Mouse (Mus musculus) ES-E14 (cell line): ENCODE measurements at regions not wholly inside any gene's neighbourhood (a gene's known extent, or its start where the extent isn't known, plus 50 kb on each side); places are given as distances from the start of the nearest gene placed in this dataset.

ENCODE experiments used
- CHD2 ChIP-seq: IDR thresholded peaks from 2 replicates; pipeline ENCODE4 v1.6.1; 2014; ENCODE audit warnings: mild to moderate bottlenecking, low read depth, low read length, inconsistent platforms
- HCFC1 ChIP-seq: IDR thresholded peaks from 2 replicates; pipeline ENCODE4 v1.6.1; 2012; ENCODE audit warnings: low read length, inconsistent platforms, borderline replicate concordance; ENCODE audit not compliant: insufficient read depth
- MAFK ChIP-seq: IDR thresholded peaks from 2 replicates; pipeline ENCODE4 v1.6.1; 2014; ENCODE audit warnings: mild to moderate bottlenecking, low read depth, low read length, inconsistent platforms; ENCODE audit not compliant: insufficient read depth
- ZC3H11A ChIP-seq: IDR thresholded peaks from 2 replicates; pipeline ENCODE4 v1.6.1; 2012; ENCODE audit warnings: low read depth, mild to moderate bottlenecking, inconsistent platforms, low read length, borderline replicate concordance
- ZNF384 ChIP-seq: IDR thresholded peaks from 2 replicates; pipeline ENCODE4 v1.6.1; 2012; ENCODE audit warnings: low read depth, low read length, inconsistent platforms

- TF ChIP-seq ZNF384: no peak
- no peak for TF ChIP-seq ZC3H11A
- TF ChIP-seq MAFK: no peak
- TF ChIP-seq HCFC1: no peak
- no peak for TF ChIP-seq CHD2
Observed at GRCm38 (mm10) chr16:46299079-46299721, 144.3 kb upstream of the Gm4737 start.
